Mouse (Mus musculus) midbrain, embryonic 13.5 days (tissue): ENCODE data around the gene Ubash3a. TPM values are rescaled to one million over a fixed set of nuclear protein-coding genes. Genes with fewer than 3 reads are reported as not detected.

Experiments
- ATAC-seq: fragments of 200-750 bp; cut with Nextera tagmentation; 2 replicates; pipeline ENCODE4 v1.8.0; 2017; ENCODE audit warnings: mild to moderate bottlenecking, moderate TSS enrichment, moderate library complexity
- H3K27ac ChIP-seq: fragments of 300-500 bp; sonication (generic); 2 replicates; pipeline ENCODE4 v1.5.1; 2015; ENCODE audit warnings: inconsistent platforms, mild to moderate bottlenecking, moderate library complexity
- H3K27me3 ChIP-seq: fragments of 300-500 bp; sonication (generic); 2 replicates; pipeline ENCODE4 v1.6.1; 2015; ENCODE audit warnings: mild to moderate bottlenecking, inconsistent platforms
- H3K36me3 ChIP-seq: fragments of 300-500 bp; sonication (generic); 2 replicates; pipeline ENCODE4 v1.6.1; 2015; ENCODE audit warnings: mild to moderate bottlenecking, inconsistent platforms
- H3K4me1 ChIP-seq: fragments of 300-500 bp; sonication (generic); replicated peaks from 2 replicates; pipeline ENCODE4 v1.6.1; 2015; ENCODE audit warnings: inconsistent platforms
- H3K4me2 ChIP-seq: fragments of 300-500 bp; sonication (generic); replicated peaks from 2 replicates; pipeline ENCODE4 v1.6.1; 2015; ENCODE audit warnings: moderate library complexity, mild to moderate bottlenecking, inconsistent platforms
- H3K4me3 ChIP-seq: fragments of 300-500 bp; sonication (generic); replicated peaks from 2 replicates; pipeline ENCODE4 v1.5.1; 2015; ENCODE audit warnings: mild to moderate bottlenecking, inconsistent platforms
- H3K9ac ChIP-seq: fragments of 300-500 bp; sonication (generic); replicated peaks from 2 replicates; pipeline ENCODE4 v1.6.1; 2015; ENCODE audit warnings: mild to moderate bottlenecking, inconsistent platforms
- H3K9me3 ChIP-seq: fragments of 300-500 bp; sonication (generic); 2 replicates; pipeline ENCODE4 v1.6.1; 2016; ENCODE audit warnings: mild to moderate bottlenecking, inconsistent platforms
- WGBS: fragments of 180-500 bp; shearing (Covaris S2); methylation state at CpG from one replicate; pipeline ENCODE4 v1.1.7; 2015; 5-methylcytosine and 5-hydroxymethylcytosine counted together
- polyA plus RNA-seq: library from polyadenylated mRNA; unstranded; fragments of >200 nt; fragmentation: Nextera tagmentation; extraction: Ambion mirVana; gene quantifications from 2 replicates; pipeline ENCODE4 v1.2.1, GENCODE M21; 2015

The Ubash3a gene
- polyA plus RNA-seq, 1 experiment from 2014 or later, result 0.12 TPM

GRCm38 (mm10) chr17:31223835-31224234, 16.2 kb downstream of the Ubash3a start:
- no peak for ATAC-seq
- no peaks in the 10 kb centered on the region for H3K36me3 ChIP-seq
- no peaks in the 10 kb centered on the region for H3K4me1 ChIP-seq
- no peaks in the 10 kb centered on the region for H3K9me3 ChIP-seq
- no peak overlapping the region for H3K9ac ChIP-seq
- no peak overlapping the region for H3K4me2 ChIP-seq
- no peak overlapping the region for H3K4me3 ChIP-seq
- H3K27me3 ChIP-seq, result no peaks in the 10 kb centered on the region
- WGBS, result 87% methylated on average over 7 of the region's 7 CpGs
- H3K27ac ChIP-seq, result no peak overlapping the region

- H3K4me3 ChIP-seq, result no peak overlapping the region
- no peak for ATAC-seq
- no peaks in the 10 kb centered on the region for H3K27me3 ChIP-seq
- no peaks in the 10 kb centered on the region for H3K36me3 ChIP-seq
- no peak overlapping the region for H3K9ac ChIP-seq
- no peak overlapping the region for H3K27ac ChIP-seq
- no peaks in the 10 kb centered on the region for H3K4me1 ChIP-seq
- H3K9me3 ChIP-seq, result no peaks in the 10 kb centered on the region
- 89% methylated on average over 8 of the region's 8 CpGs for WGBS
- H3K4me2 ChIP-seq, result no peak overlapping the region
Measured at GRCm38 (mm10) chr17:31224591-31224990, 16.9 kb downstream of the Ubash3a start.

GRCm38 (mm10) chr17:31226368-31226767, 18.7 kb downstream of the Ubash3a start:
- H3K36me3 ChIP-seq, result no peaks in the 10 kb centered on the region
- no peaks in the 10 kb centered on the region for H3K27me3 ChIP-seq
- no peaks in the 10 kb centered on the region for H3K9me3 ChIP-seq
- ATAC-seq, result no peak
- no peak overlapping the region for H3K4me2 ChIP-seq
- H3K4me3 ChIP-seq, result no peak overlapping the region
- no peaks in the 10 kb centered on the region for H3K4me1 ChIP-seq
- H3K27ac ChIP-seq, result no peak overlapping the region
- 96% methylated on average over 3 of the region's 3 CpGs for WGBS
- H3K9ac ChIP-seq, result no peak overlapping the region

- no peak overlapping the region for H3K27ac ChIP-seq
- no peak for ATAC-seq
- 89% methylated on average over 7 of the region's 7 CpGs for WGBS
- peaks cover 2% of the 10 kb centered on the region; the same call in 1 of the 2 replicates for H3K4me1 ChIP-seq
- H3K9ac ChIP-seq, result no peak overlapping the region
- H3K36me3 ChIP-seq, result no peaks in the 10 kb centered on the region
- no peak overlapping the region for H3K4me3 ChIP-seq
- no peaks in the 10 kb centered on the region for H3K27me3 ChIP-seq
- H3K9me3 ChIP-seq, result no peaks in the 10 kb centered on the region
- H3K4me2 ChIP-seq, result no peak overlapping the region
Measured at GRCm38 (mm10) chr17:31226931-31227330, 19.3 kb downstream of the Ubash3a start.

- Histone ChIP-seq H3K9me3 (no peaks in the 10 kb centered on the region), H3K36me3 (no peaks in the 10 kb centered on the region), H3K4me2 (no peak overlapping the region), H3K27me3 (no peaks in the 10 kb centered on the region), H3K4me3 (no peak overlapping the region), H3K9ac (no peak overlapping the region), H3K27ac (peak overlapping the region; percentile 5; the same call in 1 of the 2 replicates), H3K4me1 (peaks cover 8% of the 10 kb centered on the region; the same call in 1 of the 2 replicates)
- 38% methylated on average over 6 of the region's 6 CpGs for WGBS
- ATAC-seq, result no peak
Measured at GRCm38 (mm10) chr17:31231780-31232179, 24.1 kb downstream of the Ubash3a start.

GRCm38 (mm10) chr17:31232251-31233010, 24.8 kb downstream of the Ubash3a start:
- 0 out of 2 replicates have a peak overlapping the region, but pooled peaks have one; percentile 5 for H3K27ac ChIP-seq
- no peak overlapping the region for H3K9ac ChIP-seq
- H3K4me1 ChIP-seq, result peaks cover 8% of the 10 kb centered on the region; the same call in 1 of the 2 replicates
- ATAC-seq, result no peak
- no peak overlapping the region for H3K4me2 ChIP-seq
- no peak overlapping the region for H3K4me3 ChIP-seq
- H3K9me3 ChIP-seq, result no peaks in the 10 kb centered on the region
- 41% methylated on average over 8 of the region's 8 CpGs for WGBS
- H3K36me3 ChIP-seq, result no peaks in the 10 kb centered on the region
- no peaks in the 10 kb centered on the region for H3K27me3 ChIP-seq

GRCm38 (mm10) chr17:31235915-31236314, 28.2 kb downstream of the Ubash3a start:
- H3K4me3 ChIP-seq, result no peak overlapping the region
- no peaks in the 10 kb centered on the region for H3K27me3 ChIP-seq
- H3K9ac ChIP-seq, result no peak overlapping the region
- H3K27ac ChIP-seq, result no peak overlapping the region
- no peaks in the 10 kb centered on the region for H3K36me3 ChIP-seq
- peaks cover 8% of the 10 kb centered on the region; the same call in 1 of the 2 replicates for H3K4me1 ChIP-seq
- no peak overlapping the region for H3K4me2 ChIP-seq
- no peaks in the 10 kb centered on the region for H3K9me3 ChIP-seq
- ATAC-seq, result no peak
- WGBS, result 88% methylated on average over 1 of the region's 1 CpGs

GRCm38 (mm10) chr17:31238234-31239020, 30.8 kb downstream of the Ubash3a start:
- WGBS, result 86% methylated on average over 7 of the region's 7 CpGs
- Histone ChIP-seq H3K4me3 (no peak overlapping the region), H3K27me3 (no peaks in the 10 kb centered on the region), H3K4me1 (no peaks in the 10 kb centered on the region), H3K4me2 (no peak overlapping the region), H3K9me3 (no peaks in the 10 kb centered on the region), H3K36me3 (no peaks in the 10 kb centered on the region), H3K27ac (no peak overlapping the region), H3K9ac (no peak overlapping the region)
- ATAC-seq, result no peak

- ATAC-seq, result no peak
- H3K9ac ChIP-seq, result no peak overlapping the region
- no peak overlapping the region for H3K4me2 ChIP-seq
- no peaks in the 10 kb centered on the region for H3K36me3 ChIP-seq
- no peak overlapping the region for H3K4me3 ChIP-seq
- WGBS, result 84% methylated on average over 8 of the region's 8 CpGs
- H3K27ac ChIP-seq, result no peak overlapping the region
- no peaks in the 10 kb centered on the region for H3K4me1 ChIP-seq
- H3K9me3 ChIP-seq, result peaks cover 6% of the 10 kb centered on the region; the same call in 1 of the 2 replicates
- no peaks in the 10 kb centered on the region for H3K27me3 ChIP-seq
Measured at GRCm38 (mm10) chr17:31241156-31241555, 33.5 kb downstream of the Ubash3a start.

GRCm38 (mm10) chr17:31242764-31243163, 35.1 kb downstream of the Ubash3a start:
- H3K27ac ChIP-seq, result no peak overlapping the region
- no peak for ATAC-seq
- no peaks in the 10 kb centered on the region for H3K4me1 ChIP-seq
- H3K4me2 ChIP-seq, result no peak overlapping the region
- peaks cover 6% of the 10 kb centered on the region; the same call in 1 of the 2 replicates for H3K9me3 ChIP-seq
- 0% methylated on average over 1 of the region's 1 CpGs for WGBS
- H3K4me3 ChIP-seq, result no peak overlapping the region
- H3K36me3 ChIP-seq, result no peaks in the 10 kb centered on the region
- H3K27me3 ChIP-seq, result no peaks in the 10 kb centered on the region
- H3K9ac ChIP-seq, result no peak overlapping the region

- no peaks in the 10 kb centered on the region for H3K27me3 ChIP-seq
- H3K4me1 ChIP-seq, result no peaks in the 10 kb centered on the region
- H3K9me3 ChIP-seq, result peaks cover 6% of the 10 kb centered on the region; the same call in 1 of the 2 replicates
- no peak overlapping the region for H3K27ac ChIP-seq
- no peak for ATAC-seq
- no peak overlapping the region for H3K9ac ChIP-seq
- no peaks in the 10 kb centered on the region for H3K36me3 ChIP-seq
- H3K4me2 ChIP-seq, result no peak overlapping the region
- WGBS, result 81% methylated on average over 5 of the region's 5 CpGs
- H3K4me3 ChIP-seq, result no peak overlapping the region
Measured at GRCm38 (mm10) chr17:31245321-31245720, 37.6 kb downstream of the Ubash3a start.

GRCm38 (mm10) chr17:31247144-31247543, 39.5 kb downstream of the Ubash3a start:
- 45% methylated on average over 5 of the region's 5 CpGs for WGBS
- Histone ChIP-seq H3K27me3 (no peaks in the 10 kb centered on the region), H3K9ac (no peak overlapping the region), H3K4me2 (no peak overlapping the region), H3K4me1 (no peaks in the 10 kb centered on the region), H3K27ac (no peak overlapping the region), H3K9me3 (peaks cover 6% of the 10 kb centered on the region; the same call in 1 of the 2 replicates), H3K36me3 (no peaks in the 10 kb centered on the region), H3K4me3 (no peak overlapping the region)
- no peak for ATAC-seq
